Mouse (Mus musculus): ENCODE measurements at regions not wholly inside any gene's neighbourhood (a gene's known extent, or its start where the extent isn't known, plus 50 kb on each side); places are given as distances from the start of the nearest gene placed in this dataset.

DNA sequence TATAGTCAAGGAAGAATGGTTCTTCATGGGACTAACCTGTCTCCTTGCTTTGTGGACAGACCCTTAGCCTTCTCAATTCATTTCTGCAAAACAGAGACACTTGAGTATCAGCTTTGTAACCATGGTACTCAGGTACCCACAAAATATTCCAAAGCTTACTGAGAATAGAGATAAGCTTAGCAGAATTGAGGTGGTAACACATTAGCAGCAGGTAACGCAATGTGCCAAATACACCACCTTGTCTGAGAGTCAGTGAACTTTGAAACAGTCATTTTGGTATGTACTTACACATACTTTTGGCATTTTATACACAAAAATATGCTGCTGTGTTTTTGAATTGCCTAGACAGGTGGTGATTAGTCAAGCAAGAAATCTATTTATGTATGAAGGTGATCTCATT lies 69.8 kb upstream of the Slc6a14 start:
- Histone ChIP-seq H3K4me1 (ENCODE audit: control insufficient read depth, insufficient read depth, low read length) (no peaks in the 10 kb centered on the region), H3K4me2 (ENCODE audit: low read depth, low read length) (no peak overlapping the region), H3K36me3 (ENCODE audit: control insufficient read depth, insufficient read depth, low read length) (no peaks in the 10 kb centered on the region), H3K9me3 (ENCODE audit: control insufficient read depth, low read length) (no peaks in the 10 kb centered on the region), H3K4me3 (ENCODE audit: low read depth, low read length) (no peak overlapping the region), H3K27me3 (replicated peaks; ENCODE audit: control insufficient read depth, insufficient read depth, low read length) (no peaks in the 10 kb centered on the region), H3K27ac (replicated peaks; ENCODE audit: low read depth, low read length) (no peak overlapping the region), H3K9ac (ENCODE audit: low read depth, low read length) (no peak overlapping the region)
- ATAC-seq (ENCODE audit: low read depth) (no peak), DNase-seq (ENCODE audit: low spot score) (no peak)
- WGBS: 84% methylated on average over 1 of the region's 1 CpGs

GRCm38 (mm10) chrX:21651508-21652297 lies 63.0 kb upstream of the Slc6a14 start:
- WGBS: 60% methylated on average over 7 of the region's 7 CpGs
- ATAC-seq (ENCODE audit: low read depth) (peak; percentile 87; the same call in 1 of the 2 replicates), DNase-seq (ENCODE audit: low spot score) (peak; percentile 72)

More at GRCm38 (mm10) chrX:21651508-21652297, 63.0 kb upstream of the Slc6a14 start:
- Histone ChIP-seq H3K9me3 (ENCODE audit: control insufficient read depth, low read length) (no peaks in the 10 kb centered on the region), H3K36me3 (ENCODE audit: control insufficient read depth, insufficient read depth, low read length) (no peaks in the 10 kb centered on the region), H3K27ac (replicated peaks; ENCODE audit: low read depth, low read length) (no peak overlapping the region), H3K27me3 (replicated peaks; ENCODE audit: control insufficient read depth, insufficient read depth, low read length) (no peaks in the 10 kb centered on the region), H3K4me2 (ENCODE audit: low read depth, low read length) (no peak overlapping the region), H3K9ac (ENCODE audit: low read depth, low read length) (no peak overlapping the region), H3K4me1 (ENCODE audit: control insufficient read depth, insufficient read depth, low read length) (no peaks in the 10 kb centered on the region), H3K4me3 (ENCODE audit: low read depth, low read length) (no peak overlapping the region)

Measured in embryonic facial prominence, embryonic 14.5 days (tissue).